Mouse (Mus musculus): Measurements from ENCODE around the gene Prok1. TPM values are rescaled to one million over a fixed set of nuclear protein-coding genes. Genes with fewer than 3 reads are reported as not detected.

Gene Prok1
- total RNA-seq (2014; fragmentation: Nextera tagmentation) (not detected in 2 replicates), total RNA-seq (2017) (not detected in 2 replicates)

DNA sequence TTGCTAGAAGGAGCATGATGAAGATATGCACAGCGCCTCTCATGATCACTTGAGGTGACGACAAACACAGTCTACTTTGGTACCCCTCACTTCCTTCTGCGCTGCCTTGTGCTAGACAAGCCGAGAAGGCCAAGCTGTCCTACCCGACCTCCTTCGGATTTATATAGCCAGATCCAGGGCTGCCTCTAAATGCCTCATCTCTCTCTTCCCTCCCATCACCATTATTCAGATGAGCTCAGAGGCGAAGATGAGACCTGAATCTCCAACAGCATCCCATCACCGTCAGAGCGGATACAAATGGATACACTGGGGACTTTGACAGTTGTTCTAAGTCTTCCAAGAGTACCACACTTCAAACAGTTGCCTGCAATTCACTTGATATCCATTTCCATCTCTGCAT lies at the start of gene Prok1:
Gene Prok1, minus strand, starts transcription at position 101 of the 400 bp plus-strand sequence.
- ATAC-seq (replicated peaks; ENCODE audit: low FRiP score, low TSS enrichment, poor library complexity, severe bottlenecking) = no peak

DNA sequence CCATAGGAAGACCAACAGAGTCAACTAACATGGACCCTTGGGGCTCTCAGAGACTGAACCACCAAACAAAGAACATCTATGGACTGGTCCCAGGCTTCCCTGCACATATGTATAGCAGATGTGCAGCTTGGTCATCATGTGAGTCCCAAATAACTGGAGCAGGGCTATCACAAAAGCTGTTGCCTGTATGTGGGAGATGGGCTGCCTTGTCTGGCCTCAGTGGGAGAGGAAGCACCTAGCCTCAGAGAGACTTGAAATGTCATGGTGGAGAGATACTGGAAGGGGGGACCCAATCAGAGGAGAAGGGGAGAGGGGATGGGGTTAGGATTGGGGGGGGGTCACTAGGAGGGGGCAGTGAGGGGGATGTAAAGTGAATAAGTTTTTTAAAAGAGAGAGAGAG lies 47.8 kb upstream of the Prok1 start:
- no peak for ATAC-seq (replicated peaks; ENCODE audit: low FRiP score, low TSS enrichment, poor library complexity, severe bottlenecking)

DNA sequence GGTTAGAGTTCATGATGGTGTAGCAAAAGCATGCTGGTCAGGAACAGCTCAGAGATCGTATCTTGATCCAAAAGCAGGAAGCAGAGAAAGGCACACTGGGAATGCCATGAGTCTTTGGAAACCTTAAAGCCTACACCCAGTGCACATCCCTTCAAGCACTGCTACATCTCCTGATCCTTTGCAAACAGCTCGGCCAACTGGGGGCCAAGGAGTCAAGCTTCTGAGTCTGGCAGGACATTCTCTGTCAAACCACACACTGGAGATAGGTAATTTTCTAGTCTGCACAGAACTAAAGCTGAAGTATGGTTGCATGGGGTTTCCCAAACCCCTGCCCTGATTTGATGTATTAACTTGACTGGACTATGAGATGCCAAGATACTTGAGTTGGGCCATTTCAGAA lies 46.6 kb upstream of the Prok1 start:
- no peak for ATAC-seq (replicated peaks; ENCODE audit: low FRiP score, low TSS enrichment, poor library complexity, severe bottlenecking)

DNA sequence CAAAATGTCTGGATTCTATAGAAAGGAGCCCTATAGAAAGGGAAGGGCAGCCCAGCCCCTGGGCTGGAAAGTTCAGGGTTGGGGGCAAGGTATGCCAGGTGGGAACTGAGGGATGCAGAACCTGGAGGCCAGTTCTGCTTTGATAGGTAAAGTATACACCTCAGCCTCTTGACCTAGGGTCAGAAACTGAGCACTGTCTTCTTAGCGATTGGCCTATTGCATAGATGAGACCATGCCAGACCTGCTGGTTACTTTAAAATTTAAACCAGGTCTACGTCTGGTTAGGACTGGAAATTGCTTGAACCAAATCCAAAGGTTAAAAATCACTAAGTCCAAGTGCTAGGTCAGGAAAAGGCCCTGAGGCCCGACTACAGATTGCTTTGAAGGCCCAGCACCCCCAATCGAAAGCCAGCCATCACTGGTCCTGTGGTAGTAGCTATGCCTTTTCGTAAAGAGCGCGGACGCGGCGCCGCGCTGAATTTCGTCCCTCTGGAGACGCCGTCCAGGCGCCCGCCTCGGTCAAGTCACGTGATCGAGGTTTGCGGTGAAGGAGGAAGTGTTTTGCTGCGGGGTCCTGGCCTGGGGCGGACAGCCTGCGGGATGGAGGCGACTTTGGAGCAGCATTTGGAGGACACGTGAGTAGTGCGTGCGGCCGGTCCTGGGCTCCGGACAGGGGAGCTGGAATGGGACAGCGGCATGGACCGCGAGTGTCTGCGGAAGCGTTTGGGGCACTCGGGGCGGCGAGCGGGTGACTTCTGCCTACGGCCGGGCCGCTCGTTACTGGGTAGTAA lies 39.2 kb upstream of the Prok1 start, which contains the start of gene Lamtor5:
Gene Lamtor5, plus strand, starts transcription at position 380 of the 791 bp plus-strand sequence.
- ATAC-seq (replicated peaks; ENCODE audit: low FRiP score, low TSS enrichment, poor library complexity, severe bottlenecking) = peak; percentile 85

DNA sequence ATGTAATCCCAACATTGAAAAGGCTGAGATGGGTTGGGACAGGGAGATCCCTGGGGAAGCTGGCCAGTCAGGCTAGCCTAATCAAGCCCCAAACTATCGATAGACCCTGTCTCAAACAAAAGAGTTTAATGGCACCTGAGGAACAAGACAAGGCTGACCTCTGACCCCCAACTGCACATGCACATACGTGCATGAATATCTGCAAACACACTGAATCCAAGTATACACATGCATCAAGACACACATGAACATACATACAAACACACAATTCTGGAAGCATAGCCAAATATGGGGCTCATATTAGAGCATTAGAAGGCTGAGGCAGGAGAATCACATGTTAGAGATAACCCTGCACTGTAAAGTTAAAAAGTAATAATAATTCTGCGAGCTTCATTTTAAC lies 37.1 kb upstream of the Prok1 start:
- ATAC-seq (replicated peaks; ENCODE audit: low FRiP score, low TSS enrichment, poor library complexity, severe bottlenecking) = no peak

DNA sequence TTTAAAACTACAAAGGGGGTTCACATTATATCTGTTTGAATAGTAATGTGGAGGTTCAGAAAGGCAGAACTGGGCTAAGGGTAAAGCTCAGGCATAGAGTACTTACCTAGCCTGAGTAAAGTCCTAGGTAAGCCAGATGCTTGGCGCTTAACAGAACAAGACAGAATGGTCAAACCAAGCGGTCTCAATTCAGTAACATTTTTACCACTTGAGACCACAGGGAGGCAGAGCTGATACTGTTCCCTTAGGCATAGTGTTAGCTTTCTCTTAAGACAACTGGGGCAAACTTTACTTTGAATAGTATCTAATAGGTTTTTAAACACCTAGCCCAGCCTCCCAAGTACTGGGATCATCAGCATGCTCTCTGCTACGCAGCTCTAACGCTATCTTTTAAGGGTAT lies 36.5 kb upstream of the Prok1 start:
- ATAC-seq (replicated peaks; ENCODE audit: low FRiP score, low TSS enrichment, poor library complexity, severe bottlenecking) = no peak

DNA sequence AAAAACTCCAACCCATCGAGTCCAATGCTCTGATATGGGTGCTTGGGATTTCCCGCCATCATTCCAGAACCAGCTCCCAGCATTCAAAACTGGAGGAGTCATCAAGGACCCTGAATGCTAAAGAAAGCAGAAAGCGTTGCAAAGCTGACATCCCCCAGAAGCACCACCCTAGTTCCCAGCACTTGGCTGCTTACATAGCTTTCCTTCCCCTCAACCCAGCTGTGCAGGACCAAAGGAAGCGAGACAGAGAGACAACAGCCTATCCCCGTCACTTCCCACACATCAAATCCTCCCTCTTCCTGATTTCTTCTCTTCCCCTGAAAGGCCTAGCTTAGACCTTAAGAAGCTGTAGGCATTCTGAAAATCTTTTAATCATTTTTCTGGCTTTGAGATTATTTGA lies 35.8 kb upstream of the Prok1 start:
- ATAC-seq (replicated peaks; ENCODE audit: low FRiP score, low TSS enrichment, poor library complexity, severe bottlenecking) = no peak

DNA sequence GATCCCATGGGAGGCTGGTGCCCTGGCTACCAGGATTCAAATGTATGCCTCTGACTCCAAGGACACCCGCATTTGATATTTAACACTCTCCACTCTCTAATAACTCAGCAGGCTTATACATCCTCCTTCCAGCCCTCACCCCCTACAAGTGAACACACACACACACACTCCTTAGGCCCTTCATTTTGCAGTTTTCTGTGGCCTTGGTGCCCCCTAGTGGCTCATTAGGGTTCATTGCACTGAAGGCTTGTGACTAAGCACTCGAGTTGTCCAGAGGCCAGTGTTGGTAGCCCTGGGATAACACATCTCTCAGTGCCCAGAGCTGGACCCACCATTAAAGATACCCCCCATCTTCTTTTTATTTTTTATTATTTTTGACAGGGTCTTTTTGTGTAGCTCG lies 34.3 kb upstream of the Prok1 start:
- peak; percentile 82 for ATAC-seq (replicated peaks; ENCODE audit: low FRiP score, low TSS enrichment, poor library complexity, severe bottlenecking)

DNA sequence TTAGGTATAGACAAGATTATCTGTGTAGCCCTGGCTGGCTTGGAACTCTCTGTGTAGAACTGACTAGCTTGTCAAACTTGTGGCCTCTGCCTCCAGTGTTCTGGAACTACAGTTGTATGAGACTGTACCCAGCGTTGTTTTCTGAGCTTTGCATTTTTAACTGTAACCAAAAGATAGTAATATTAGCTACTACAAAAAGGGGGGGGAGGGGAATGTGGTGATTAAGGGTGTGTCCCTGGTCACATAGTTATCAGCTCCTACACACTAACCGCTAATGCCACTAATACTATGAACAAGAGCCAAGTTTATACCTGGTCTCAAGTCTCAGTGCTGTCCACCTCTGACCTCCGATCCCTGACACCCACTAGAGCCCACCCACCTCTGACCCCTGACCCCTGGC lies 32.9 kb upstream of the Prok1 start:
- peak; percentile 71 for ATAC-seq (replicated peaks; ENCODE audit: low FRiP score, low TSS enrichment, poor library complexity, severe bottlenecking)

DNA sequence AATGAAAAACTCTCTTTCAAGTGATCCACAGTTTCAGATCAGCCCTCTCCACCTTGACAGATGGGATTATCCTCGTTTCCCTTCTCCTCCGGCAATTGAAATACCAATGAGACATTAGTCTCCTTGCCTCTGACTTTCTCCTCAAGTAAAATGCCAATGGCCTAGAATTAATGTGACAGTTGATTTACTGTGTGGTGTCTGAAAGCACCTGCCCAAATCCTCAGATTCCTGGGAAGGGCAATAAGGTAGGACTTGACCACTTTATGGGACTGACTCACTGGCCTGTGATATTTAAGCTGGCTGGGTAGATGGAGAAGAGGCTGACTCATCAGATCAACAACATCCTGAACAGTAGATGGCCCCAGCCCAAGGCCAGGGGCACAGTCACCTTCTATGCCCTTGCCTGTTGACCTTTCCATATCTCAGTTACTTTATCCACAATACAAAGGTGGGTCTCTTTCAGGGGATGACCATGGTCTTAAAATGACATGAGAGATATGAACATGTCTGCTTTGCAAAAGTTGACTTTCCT lies 27.4 kb upstream of the Prok1 start:
- ATAC-seq (replicated peaks; ENCODE audit: low FRiP score, low TSS enrichment, poor library complexity, severe bottlenecking) = no peak

DNA sequence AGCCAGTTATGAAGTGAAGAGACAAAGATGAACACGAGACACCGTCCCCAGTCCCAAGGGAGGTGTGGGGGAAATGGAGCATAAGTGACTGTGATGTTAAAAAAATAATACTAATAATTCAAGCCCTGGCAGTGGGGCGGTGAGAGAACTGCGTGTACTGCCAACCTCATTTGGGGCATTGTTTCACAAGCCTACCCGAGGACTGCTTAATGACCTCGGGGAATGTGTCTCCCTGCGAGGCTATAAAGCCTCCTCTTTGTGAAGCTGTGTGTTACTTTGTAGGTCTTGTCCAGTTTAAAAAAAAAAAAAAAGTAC lies 22.3 kb upstream of the Prok1 start:
- no peak for ATAC-seq (replicated peaks; ENCODE audit: low FRiP score, low TSS enrichment, poor library complexity, severe bottlenecking)

DNA sequence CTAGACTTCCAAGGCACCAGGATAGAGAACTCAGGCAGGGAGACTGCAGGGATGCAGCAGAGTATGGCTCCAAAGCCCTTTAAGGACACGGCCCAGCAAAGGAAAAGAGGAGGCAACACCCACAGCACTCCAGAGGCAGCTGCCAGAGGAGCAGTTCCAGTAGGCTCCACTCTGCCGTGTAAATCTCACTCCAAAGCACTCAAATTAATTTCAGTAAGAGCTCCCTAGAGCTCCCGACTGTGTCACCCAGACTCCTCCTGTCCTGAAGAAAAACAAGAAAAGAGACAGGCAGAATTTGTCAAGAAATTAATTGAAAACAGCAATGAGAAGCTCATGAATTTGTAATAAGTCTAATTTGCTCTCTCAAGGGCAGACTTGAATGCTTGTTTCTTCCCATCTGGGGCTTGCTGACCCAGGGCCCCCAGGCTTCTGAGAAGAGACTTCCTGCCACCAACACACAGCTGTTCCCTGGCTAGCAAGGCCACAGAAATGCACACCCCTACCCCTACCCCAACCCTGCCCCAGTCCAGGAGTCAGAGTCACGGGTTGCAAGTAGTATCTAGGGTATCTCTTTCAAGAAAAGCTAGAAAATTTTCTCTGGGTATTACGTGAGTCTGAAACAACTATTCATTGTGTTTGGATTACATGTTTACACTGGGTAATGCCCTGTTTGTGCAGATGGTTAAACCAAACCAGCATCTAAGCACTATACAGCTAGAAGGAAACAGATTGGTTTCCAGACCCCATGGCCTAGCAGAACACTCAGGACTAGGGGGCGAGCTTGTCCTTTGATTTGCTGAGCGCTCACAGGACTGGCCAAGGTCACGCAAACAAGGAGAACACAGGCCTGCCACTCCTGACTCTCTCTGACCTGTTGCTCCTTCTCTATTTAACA lies 21.7 kb upstream of the Prok1 start:
- no peak for ATAC-seq (replicated peaks; ENCODE audit: low FRiP score, low TSS enrichment, poor library complexity, severe bottlenecking)

DNA sequence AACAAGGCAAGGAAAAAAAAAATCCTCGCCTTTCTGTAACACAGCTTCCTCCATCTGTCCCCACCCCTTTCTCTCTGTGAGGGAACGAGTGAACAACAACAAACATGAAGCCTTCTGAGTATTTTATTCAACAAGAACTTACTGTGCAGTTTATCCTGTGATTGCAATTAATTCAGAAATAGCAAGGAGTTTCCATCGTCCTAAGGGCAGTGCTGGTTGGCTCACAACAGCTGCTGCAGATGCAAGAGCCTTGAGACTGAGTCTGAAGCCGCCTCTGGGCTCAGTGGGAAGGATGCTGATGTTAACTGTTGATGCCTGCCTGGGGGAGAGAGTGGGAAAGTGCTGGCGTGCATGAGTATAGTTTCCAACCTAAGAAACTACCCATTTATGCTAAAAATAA lies 18.4 kb upstream of the Prok1 start:
- no peak for ATAC-seq (replicated peaks; ENCODE audit: low FRiP score, low TSS enrichment, poor library complexity, severe bottlenecking)

DNA sequence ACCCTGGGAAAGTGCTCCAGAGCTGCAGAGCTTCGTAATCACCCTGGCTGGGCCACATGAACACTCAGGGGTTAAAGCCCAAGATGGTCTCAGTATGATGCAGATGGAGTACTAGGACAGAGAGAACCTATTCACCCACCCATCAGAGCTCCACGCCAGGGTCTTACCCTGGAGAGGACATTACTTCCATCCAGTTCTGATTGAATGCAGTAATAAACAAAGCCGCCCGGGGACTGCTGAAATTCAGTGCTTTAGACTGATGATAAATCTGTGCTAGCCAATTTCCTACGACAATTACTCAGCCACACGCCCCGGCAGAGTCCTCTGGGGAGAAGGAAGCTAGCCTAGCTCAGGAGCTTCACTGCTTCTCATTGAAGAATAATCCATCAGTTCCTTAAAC lies 17.2 kb upstream of the Prok1 start:
- ATAC-seq (replicated peaks; ENCODE audit: low FRiP score, low TSS enrichment, poor library complexity, severe bottlenecking) = no peak

DNA sequence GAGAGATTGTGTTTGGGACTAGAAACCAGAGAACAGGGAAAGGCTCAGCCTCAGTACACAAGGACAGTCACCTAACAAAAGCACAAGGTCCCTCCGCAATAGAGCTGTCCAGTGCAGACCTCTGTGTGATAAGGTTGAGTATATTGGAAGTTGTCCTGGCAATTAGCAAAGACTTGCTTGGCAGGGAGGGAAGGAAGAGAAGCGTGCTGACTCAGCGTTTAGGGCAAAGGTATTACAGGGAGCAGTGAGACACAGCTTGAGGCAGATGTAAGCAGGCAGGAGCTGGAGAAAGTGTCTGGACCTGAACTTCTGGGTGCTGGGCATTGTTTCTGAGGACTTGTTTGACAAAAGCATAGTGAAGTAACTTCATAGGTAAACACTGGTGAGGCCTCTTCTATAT lies 16.5 kb upstream of the Prok1 start:
- ATAC-seq (replicated peaks; ENCODE audit: low FRiP score, low TSS enrichment, poor library complexity, severe bottlenecking) = no peak

DNA sequence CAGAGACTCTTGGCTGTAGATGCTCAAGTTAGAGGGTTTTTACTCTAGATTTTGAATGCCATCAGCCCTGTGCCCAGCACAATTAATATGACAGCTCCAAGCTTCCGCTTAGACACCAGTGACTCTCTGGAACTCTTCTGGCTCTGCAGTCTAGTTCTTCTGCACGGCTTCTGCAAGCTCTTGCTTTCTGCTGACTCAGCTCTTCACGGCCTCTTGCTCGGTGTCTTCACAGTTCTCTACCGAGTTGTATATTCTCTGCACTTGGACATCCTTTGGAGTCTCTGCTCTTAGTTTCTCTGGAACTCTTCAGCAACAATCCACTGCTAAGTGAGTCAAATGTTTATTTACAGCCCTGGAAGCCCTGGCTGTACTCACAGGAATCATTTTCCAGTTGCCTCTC lies 14.4 kb upstream of the Prok1 start:
- no peak for ATAC-seq (replicated peaks; ENCODE audit: low FRiP score, low TSS enrichment, poor library complexity, severe bottlenecking)

DNA sequence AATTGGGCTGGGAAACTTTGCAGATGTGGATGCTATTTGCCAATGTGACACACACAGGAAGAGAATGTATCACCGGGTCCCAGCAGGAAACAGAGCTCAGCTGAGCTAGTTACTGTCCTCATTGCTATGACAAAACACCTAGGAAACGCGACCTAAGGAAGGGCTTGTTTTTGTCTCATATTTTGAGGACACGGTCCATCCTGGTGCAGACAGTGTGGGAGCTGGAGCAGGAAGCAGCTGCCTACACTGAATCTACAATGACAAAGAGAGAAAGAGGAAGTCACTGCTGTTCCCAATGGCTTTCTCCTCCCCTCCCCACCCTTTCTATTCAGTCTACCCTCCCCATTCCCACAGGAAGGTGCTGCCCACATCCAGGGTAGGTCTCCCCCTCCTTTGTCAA lies 12.5 kb upstream of the Prok1 start:
- ATAC-seq (replicated peaks; ENCODE audit: low FRiP score, low TSS enrichment, poor library complexity, severe bottlenecking) = no peak

DNA sequence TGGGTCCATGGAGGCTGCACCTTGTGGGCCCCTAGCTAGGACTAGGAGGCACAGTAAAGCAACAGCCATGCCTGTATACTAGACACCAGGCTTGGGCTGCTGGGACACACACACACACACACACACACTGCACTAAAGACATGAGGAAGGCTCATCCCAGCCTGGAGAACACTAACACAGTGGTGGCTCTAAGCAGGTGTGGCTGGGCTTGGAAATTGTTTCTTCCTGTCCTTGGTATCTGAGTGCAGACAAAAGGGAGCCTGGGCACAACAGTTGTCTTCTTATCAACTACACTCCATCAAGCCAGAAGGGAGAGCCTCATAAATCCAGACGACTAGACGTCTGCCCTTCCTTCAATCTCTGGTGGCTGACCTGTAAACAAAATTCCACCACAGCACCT lies 10.8 kb upstream of the Prok1 start:
- no peak for ATAC-seq (replicated peaks; ENCODE audit: low FRiP score, low TSS enrichment, poor library complexity, severe bottlenecking)

DNA sequence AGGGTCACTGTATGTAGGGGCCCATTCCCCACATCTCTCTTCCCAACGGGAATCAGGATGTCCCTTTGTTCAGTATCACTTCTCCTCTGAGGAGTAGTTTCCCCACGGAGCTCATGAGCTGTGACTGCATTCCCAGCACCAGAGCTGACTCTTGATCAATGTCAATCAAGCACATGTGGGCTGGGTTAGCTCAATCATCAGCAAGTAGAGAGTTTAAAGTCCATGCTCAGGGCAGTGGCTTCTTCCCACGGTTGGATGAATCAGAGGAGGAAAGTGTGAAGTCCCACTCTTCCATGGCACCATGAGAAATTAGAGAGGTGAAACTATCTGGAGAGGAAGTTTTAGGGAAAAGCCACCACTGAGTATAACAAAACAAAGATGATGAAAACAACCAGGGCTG lies 9.5 kb upstream of the Prok1 start:
- ATAC-seq (replicated peaks; ENCODE audit: low FRiP score, low TSS enrichment, poor library complexity, severe bottlenecking) = no peak

DNA sequence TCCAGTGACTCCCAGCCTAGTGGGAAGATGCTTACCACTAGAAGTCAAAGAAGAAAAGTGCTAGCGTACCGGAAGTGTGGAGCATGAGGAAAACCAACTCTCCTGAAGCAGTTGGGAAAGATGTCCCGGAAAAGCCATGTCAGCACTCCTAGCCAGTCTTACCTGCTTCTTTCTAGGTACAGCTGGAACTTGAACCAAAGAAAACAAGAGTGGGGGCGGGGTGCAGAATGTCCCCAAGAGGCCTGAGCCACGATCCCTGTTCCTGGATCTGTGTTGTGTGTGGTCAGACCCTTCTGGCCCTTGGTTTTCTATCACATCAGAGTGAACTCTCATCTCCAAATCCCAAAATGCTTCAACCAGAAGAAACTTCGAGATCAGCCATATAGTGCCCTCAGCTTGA lies 7.4 kb upstream of the Prok1 start:
- no peak for ATAC-seq (replicated peaks; ENCODE audit: low FRiP score, low TSS enrichment, poor library complexity, severe bottlenecking)

All from megakaryocyte-erythroid progenitor cell, adult 5-6 weeks (primary cell).